9 mouse cellular contexts compared by ENCODE assay signal in the genomic region with DNA sequence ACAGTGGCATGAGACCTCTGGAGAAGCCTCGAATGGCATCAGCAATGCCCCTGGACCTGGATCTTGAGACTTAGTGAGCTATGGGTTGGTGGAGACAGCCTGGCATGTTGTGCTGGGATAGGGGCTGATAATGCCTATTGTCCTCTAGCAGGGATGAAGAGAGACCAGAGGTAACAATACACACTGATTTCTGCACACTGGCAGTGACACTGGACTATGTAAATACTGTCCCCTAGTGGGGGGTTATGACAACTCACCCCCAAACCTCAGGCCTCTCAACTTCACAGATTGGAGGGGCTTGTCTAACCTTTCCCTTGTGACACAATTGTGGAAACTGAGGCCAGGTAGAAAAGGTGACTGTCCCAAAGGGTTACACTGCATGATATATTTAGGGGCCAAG.
DNase-seq lines count a peak whose midpoint lies in the region; ATAC-seq lines count a peak whose summit lies in the region.
"Had no signal": no experiment of that assay in that cellular context is flagged by ENCODE, and none has a peak within 500 bp of the region (broad histone marks: within the 10 kb centered on the region; RNA-seq: fewer than 3 reads in every experiment).

No protein-coding gene starts in this region.

- no peak overlapping the region for H3K4me3 ChIP-seq in hindbrain, embryonic 14.5 days (replicated peaks; ENCODE audit: low read length)
- H3K4me3 ChIP-seq: embryonic facial prominence, embryonic 13.5 days had no signal

- H3K9me3 ChIP-seq in hindbrain, embryonic 14.5 days (ENCODE audit: control insufficient read depth, low read length): no peaks in the 10 kb centered on the region
- H3K9me3 ChIP-seq: embryonic facial prominence, embryonic 13.5 days had no signal

- H3K4me1 ChIP-seq in hindbrain, embryonic 14.5 days (replicated peaks; ENCODE audit: control insufficient read depth, insufficient read depth, low read length): no peaks in the 10 kb centered on the region

- H3K9ac ChIP-seq in hindbrain, embryonic 14.5 days: no peak overlapping the region
- H3K9ac ChIP-seq: embryonic facial prominence, embryonic 13.5 days had no signal

- peak; percentile 19 for DNase-seq in kidney, adult 9 months
- no peak for DNase-seq in kidney, adult 11 months
- DNase-seq in ES-CJ7 (ENCODE audit: low read depth, low spot score): peak; percentile 19
- DNase-seq in embryo, embryonic 10.5 days (ENCODE audit: low spot score): peak; percentile 80
- peak; percentile 70 for DNase-seq in hindbrain, embryonic 14.5 days (ENCODE audit: low spot score)
- DNase-seq in lung, postnatal 36 days: peak; percentile 20
- no peak for DNase-seq in testis, postnatal 10 days (ENCODE audit: low spot score)
- no peak for DNase-seq in ovary, postnatal 10 days (ENCODE audit: low spot score)

- H3K36me3 ChIP-seq in hindbrain, embryonic 14.5 days (replicated peaks; ENCODE audit: control insufficient read depth, insufficient read depth): no peaks in the 10 kb centered on the region
- H3K36me3 ChIP-seq: embryonic facial prominence, embryonic 13.5 days had no signal

- no peak overlapping the region for H3K4me2 ChIP-seq in hindbrain, embryonic 14.5 days (replicated peaks)
- H3K4me2 ChIP-seq: embryonic facial prominence, embryonic 13.5 days had no signal

- H3K27me3 ChIP-seq in hindbrain, embryonic 14.5 days (ENCODE audit: control insufficient read depth, insufficient read depth, low read length): no peaks in the 10 kb centered on the region
- H3K27me3 ChIP-seq: embryonic facial prominence, embryonic 13.5 days had no signal

- H3K27ac ChIP-seq in hindbrain, embryonic 14.5 days: no peak overlapping the region
- H3K27ac ChIP-seq: embryonic facial prominence, embryonic 13.5 days had no signal

- WGBS in hindbrain, embryonic 14.5 days: 70% methylated on average over 1 of the region's 1 CpGs

- peak; percentile 64; the same call in 1 of the 2 replicates for ATAC-seq in hindbrain, embryonic 14.5 days (ENCODE audit: low FRiP score)

Comparison
In these comparisons a context has a peak if more than half of its experiments do, and no peak if none do; other contexts are left out.
1. DNase-seq: peak in kidney, adult 9 months (single experiment), ES-CJ7 (single experiment), embryo, embryonic 10.5 days (single experiment), hindbrain, embryonic 14.5 days (single experiment) and lung, postnatal 36 days (single experiment); none in kidney, adult 11 months (single experiment), testis, postnatal 10 days (single experiment) and ovary, postnatal 10 days (single experiment).